Mouse (Mus musculus) erythroid progenitor cell, adult 5-6 weeks (primary cell): Measurements from ENCODE around the gene Plekhg6. TPM values are rescaled to one million over a fixed set of nuclear protein-coding genes. Genes with fewer than 3 reads are reported as not detected.

Source experiments
- ATAC-seq: replicated peaks from 2 replicates; pipeline ENCODE4 v1.8.0; 2016; ENCODE audit warnings: moderate number of reproducible peaks, mild to moderate bottlenecking, moderate TSS enrichment, inconsistent platforms; ENCODE audit not compliant: poor library complexity, low FRiP score, severe bottlenecking
- total RNA-seq, 2 experiments: library from RNA; stranded (forward) in 1 of 2; stranded (reverse) in 1 of 2; fragments of 150-400 nt in 1 of 2; fragments of 186-747, 209-891 nt in 1 of 2; gene quantifications; 2 replicates each; pipeline versions ENCODE4 v1.2.3 to v1.2.4; 2015 to 2017; ENCODE audit warnings: low replicate concordance in 2 of 2

The Plekhg6 gene
- total RNA-seq, 2 experiments from 2014 or later, result not detected

GRCm38 (mm10) chr6:125389853-125390252, 9.3 kb upstream of the Plekhg6 start:
- no peak for ATAC-seq

GRCm38 (mm10) chr6:125386080-125386479, 5.5 kb upstream of the Plekhg6 start:
- ATAC-seq, result no peak

DNA sequence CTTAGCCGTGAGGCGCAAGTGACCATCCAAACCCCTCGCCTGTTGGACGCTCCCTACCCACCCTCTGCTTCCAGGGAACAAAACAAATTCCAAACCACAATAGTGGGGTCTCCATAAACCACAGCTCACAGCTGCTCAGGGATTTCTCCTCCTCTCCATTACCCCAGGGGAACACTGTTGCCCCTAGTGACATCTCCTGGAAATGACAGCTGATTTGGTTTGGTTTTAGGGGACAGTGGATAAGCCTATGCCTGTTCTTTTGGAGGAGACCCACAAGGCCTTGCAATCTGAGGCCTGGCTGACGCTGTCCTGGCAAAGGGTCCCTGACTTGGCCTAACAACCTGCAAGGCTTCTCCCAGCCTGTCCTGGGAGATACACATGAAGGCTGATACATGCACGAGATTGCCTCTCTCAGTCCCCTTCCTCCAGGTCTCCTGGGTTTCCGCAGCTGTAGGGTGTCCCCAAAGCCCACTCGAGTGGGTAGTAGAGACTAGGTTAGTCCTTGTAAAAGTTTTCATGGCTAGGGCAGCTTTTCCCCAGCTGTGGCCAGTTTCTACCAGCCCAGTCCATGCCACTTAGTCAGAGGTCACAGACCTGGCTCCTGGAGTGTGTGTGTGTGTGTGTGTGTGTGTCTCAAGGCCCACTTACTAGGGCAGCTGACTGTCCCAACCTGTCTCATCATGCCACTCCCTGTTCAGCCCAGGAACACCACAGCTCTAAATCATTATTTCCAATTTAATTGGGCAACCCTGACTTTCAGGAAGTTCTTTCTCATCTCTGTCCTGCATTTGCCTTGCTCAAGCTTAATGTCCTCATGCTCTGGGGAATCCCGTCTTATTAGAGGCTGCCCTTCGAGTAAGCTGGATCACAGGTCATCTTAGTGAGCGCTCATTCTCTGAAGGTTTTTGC, 4.7 kb upstream of the Plekhg6 start:
- ATAC-seq, result no peak; the same call in 1 of the 2 replicates

DNA sequence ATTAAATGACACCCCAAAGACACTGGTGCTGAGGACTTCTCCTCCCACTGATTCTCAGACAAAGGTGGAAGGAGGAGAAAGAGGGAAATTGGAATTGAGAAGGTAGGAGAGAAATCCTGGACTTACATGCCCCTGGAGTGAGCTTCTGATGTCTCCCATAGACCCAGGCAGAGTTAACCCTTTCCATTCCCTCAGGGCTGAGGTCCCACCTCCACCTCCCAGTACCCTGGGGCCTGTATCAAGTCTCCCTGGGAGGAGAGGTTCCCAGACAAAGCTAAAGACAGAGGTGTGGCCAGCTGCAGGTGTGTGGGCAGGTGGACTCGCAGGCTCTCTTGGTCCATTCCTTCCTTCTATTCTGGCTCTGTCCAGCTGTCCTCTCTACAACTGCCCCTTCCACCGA, 1.4 kb upstream of the Plekhg6 start:
- no peak for ATAC-seq

- no peak for ATAC-seq
Measured at GRCm38 (mm10) chr6:125379781-125380180, 812 bp downstream of the Plekhg6 start.

GRCm38 (mm10) chr6:125378621-125379020, 2.0 kb downstream of the Plekhg6 start:
- ATAC-seq, result no peak

DNA sequence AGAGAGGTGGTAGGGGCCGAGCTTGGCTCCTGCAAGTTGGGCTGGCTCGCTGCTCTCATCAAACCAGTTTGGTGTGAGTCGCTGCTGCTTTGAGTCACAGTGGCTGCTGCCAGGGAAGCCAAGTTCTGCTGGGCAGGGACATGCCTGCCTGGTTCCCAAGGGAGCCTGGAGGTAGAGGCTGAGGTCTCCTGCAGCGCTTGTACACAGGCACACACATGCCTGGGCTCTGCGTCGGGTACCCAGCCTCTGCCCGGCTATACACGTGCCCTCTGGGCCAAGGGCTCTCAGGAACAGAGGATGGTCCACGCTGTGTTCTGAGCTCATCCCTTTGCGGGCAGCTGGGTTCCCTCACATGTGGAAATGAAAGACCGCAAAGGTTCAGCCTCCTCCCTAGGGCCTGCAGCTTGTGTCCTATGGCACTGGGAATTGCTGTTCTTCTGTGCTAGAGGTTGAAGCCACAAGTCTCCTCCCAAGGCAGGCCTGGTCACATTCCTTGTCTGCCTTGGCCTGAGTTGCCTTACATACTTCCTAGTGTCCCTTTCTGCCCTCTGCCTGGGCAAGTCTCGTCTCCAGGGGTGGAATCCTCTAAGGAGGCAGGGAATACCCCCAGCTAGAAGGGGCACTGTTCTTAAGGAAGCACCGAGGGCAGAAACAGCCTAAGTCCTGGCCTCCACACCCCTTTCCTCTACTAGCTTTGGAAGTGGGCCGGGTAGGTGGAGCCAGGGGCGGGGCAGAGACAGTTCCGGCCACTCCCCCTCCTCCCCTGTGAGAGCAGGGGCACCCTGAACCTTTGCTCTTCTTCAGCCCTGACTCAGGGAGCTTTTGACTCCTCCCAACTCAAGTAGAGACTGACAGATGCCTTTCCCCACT, 2.8 kb downstream of the Plekhg6 start:
- no peak for ATAC-seq

DNA sequence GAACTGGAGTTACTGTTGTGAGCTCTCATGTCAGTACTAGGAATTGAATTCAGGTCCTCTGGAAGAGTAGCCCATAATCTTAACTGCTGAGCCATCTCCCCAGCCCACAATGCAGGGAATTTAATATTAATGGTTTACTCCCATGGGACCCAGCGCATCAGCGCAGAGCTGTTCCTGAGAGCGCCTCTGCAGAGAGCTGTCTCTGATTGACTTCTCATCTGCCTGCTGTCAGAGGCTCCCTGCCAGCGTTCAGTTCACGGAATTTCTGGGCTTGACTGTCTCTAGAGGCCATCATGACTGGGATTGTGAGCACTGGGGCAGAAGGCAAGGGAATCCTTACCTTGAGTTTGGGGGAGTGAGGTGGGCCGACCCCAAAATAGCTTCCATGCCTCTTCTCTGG, 3.6 kb downstream of the Plekhg6 start:
- no peak for ATAC-seq

GRCm38 (mm10) chr6:125367758-125368371, 12.7 kb downstream of the Plekhg6 start:
- ATAC-seq, result no peak

DNA sequence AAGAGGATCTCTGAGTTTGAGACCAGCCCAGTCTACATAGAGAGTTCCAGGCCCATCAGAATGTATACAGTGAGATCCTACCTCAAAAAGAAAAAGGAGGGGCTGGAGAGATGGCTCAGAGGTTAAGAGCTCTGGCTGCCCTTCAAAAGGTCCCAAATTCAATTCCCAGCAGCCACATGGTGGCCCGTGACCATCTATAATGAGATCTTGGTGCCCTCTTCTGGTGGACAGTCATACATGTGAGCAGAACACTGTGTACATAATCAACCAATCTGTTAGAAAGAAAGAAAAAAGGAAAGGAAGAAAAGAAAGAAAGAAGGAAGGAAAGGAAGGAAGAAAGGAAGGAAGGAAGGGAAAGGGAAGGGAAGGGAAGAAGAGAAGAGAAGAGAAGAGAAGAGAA, 14.5 kb downstream of the Plekhg6 start:
- no peak for ATAC-seq

DNA sequence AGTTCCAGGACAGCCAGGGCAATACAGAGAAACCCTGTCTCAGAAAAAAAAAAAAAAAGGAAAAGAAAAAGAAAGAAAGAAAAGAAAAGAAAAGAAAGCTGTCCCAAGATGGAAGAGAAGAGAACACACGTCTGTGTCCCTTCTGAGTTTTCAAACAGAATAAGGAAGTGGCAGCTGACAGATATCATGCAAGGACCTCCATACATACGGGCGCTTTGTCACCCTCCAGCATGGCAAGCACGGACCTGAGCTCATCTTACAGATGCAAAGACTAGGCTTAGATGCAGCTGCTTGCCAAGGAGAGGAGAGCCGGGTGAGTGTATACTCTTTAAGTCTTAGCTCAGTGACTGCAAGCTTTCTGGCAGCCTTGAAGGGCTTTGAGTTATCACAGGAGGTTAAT, 15.1 kb downstream of the Plekhg6 start:
- no peak for ATAC-seq

- ATAC-seq, result no peak
Measured at GRCm38 (mm10) chr6:125364448-125364847, 16.1 kb downstream of the Plekhg6 start.

DNA sequence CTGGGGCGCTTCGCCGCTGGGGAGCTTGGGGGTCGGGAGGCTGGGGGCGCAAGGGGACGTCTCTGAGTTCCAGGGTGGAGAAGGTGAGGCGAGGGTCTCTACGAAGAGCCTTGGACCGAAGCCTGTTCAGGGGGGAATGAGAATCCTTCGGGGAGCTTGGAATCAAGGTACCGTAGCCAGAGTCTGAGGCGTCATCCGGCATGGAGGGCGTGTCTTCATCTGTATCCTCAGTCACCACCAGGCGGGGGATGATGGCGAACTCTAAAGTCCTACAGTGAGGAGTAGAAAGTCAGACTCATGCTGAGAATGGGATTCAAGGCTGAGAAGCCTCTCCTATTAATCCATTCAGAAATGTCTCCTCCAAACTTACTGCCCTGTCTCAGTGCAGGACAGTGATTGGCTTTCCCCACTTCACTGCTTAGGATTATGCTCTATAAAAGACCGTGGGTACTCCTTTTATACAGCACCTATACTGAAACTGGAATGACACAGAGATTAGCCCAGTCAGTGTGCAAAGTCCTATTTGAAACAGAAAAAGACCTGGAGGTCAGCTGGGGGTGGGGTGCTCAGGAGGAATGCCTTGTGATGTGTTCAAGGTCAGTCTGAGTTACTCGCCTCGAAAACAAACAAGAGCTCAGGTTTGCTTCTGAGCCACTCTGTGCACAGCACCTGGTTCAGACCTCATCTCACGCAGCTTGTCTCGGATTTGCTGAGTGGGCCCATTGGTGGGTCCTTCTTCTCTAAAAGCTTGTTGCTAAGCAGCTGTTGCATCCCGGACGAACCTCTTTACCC, 16.9 kb downstream of the Plekhg6 start:
- ATAC-seq, result no peak

- no peak for ATAC-seq
Measured at GRCm38 (mm10) chr6:125363021-125363420, 17.6 kb downstream of the Plekhg6 start.

DNA sequence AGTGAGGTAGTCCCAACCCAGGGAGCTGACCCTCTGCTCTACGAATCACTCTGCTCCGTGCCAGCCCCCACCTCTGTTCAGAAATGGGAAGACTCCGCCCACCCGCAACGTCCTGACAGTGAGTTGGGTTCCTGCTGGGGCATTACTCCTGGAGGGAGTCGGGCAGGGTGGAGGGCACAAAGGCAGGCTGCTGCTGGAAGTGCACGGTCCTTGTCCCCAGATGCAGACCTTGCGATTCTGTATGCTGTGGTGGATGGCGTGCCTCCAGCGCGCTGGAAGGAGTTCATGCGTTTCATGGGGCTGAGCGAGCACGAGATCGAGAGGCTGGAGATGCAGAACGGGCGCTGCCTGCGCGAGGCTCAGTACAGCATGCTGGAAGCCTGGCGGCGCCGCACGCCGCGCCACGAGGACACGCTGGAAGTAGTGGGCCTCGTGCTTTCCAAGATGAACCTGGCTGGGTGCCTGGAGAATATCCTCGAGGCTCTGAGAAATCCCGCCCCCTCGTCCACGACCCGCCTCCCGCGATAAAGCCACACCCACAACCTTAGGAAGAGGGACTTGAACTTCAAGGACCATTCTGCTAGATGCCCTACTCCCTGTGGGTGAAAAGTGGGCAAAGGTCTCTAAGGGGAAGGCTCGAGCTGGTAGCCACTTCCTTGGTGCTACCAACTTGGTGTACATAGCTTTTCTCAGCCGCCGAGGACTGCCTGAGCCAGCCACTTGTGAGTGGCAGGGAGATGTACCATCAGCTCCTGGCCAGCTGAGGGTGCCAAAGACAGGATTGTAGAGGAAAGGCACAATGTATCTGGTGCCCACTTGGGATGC, 18.9 kb downstream of the Plekhg6 start:
- ATAC-seq, result no peak

DNA sequence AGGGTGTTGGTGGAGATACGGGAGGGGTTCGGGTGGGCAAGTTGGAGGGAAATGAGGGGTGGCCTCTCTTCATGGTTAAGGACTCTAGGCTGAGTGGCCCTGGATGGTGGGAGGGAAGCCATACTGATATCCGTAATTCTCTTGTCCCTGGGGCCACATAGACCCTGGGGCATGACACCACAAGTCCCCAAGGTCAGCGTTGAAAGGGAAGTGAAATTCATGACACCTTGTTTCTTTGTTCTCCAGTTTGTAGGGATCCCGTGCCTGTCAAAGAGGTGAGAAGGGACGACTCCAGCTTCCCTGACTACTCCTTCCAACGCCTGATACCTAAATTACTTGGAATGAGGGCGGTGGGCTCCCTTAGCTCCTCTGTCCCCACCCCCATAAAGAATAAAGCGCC, 19.7 kb downstream of the Plekhg6 start:
- no peak for ATAC-seq

- no peak for ATAC-seq
Measured at GRCm38 (mm10) chr6:125359999-125360398, 20.6 kb downstream of the Plekhg6 start.

DNA sequence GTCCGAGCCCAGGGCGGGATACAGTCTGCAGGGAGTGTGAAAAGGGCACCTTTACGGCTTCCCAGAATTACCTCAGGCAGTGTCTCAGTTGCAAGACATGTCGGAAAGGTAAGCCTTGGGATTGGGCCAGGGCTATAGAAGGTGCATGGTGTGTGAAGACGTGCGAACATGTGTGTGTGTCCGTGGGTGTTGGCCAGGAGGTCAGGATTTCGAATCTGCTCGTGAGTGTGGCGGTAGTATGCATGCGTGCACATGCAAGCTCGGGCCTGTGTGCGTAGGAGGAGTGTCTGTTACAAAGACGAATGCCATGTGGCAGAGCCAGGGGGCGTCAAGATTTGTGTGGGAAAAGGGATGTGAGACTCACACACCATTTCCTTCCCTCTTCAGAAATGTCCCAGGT, 23.3 kb downstream of the Plekhg6 start:
- no peak for ATAC-seq

- no peak for ATAC-seq
Measured at GRCm38 (mm10) chr6:125356264-125356663, 24.3 kb downstream of the Plekhg6 start.
